Mouse (Mus musculus) lung, embryonic 16.5 days (tissue): ENCODE measurements around the gene Mertk. TPM values are rescaled to one million over a fixed set of nuclear protein-coding genes. Genes with fewer than 3 reads are reported as not detected.

Source experiments
- ATAC-seq: fragments of 200-750 bp; cut with Nextera tagmentation; 2 replicates; pipeline ENCODE4 v1.8.0; 2017; ENCODE audit warnings: low read depth, mild to moderate bottlenecking, moderate library complexity
- H3K27ac ChIP-seq: fragments of 300-500 bp; sonication (generic); 2 replicates; pipeline ENCODE4 v1.5.1; 2014; ENCODE audit warnings: mild to moderate bottlenecking, control low read depth, low read length
- H3K27me3 ChIP-seq: fragments of 300-500 bp; sonication (generic); 2 replicates; pipeline ENCODE4 v1.6.1; 2014; ENCODE audit warnings: low read depth, low read length, mixed read lengths; ENCODE audit not compliant: control insufficient read depth, insufficient read depth
- H3K36me3 ChIP-seq: fragments of 300-500 bp; sonication (generic); 2 replicates; pipeline ENCODE4 v1.6.1; 2014; ENCODE audit warnings: low read length; ENCODE audit not compliant: control insufficient read depth, insufficient read depth
- H3K4me1 ChIP-seq: fragments of 300-500 bp; sonication (generic); replicated peaks from 2 replicates; pipeline ENCODE4 v1.6.1; 2014; ENCODE audit warnings: low read length, mixed read lengths; ENCODE audit not compliant: control insufficient read depth, insufficient read depth
- H3K4me2 ChIP-seq: fragments of 300-500 bp; sonication (generic); 2 replicates; pipeline ENCODE4 v1.6.1; 2014; ENCODE audit warnings: low read depth, low read length, control low read depth
- H3K4me3 ChIP-seq: fragments of 300-500 bp; sonication (generic); 2 replicates; pipeline ENCODE4 v1.5.1; 2014; ENCODE audit warnings: mild to moderate bottlenecking, low read length, control low read depth
- H3K9ac ChIP-seq: fragments of 300-500 bp; sonication (generic); 2 replicates; pipeline ENCODE4 v1.6.1; 2014; ENCODE audit warnings: low read length, control low read depth
- H3K9me3 ChIP-seq: fragments of 300-500 bp; sonication (generic); 2 replicates; pipeline ENCODE4 v1.6.1; 2016; ENCODE audit warnings: low read length; ENCODE audit not compliant: control insufficient read depth
- WGBS: fragments of 180-500 bp; shearing (Covaris S2); extraction: QIAGEN DNeasy Blood & Tissue Kit; methylation state at CpG from one replicate; pipeline ENCODE4 v1.1.7; 2014; 5-methylcytosine and 5-hydroxymethylcytosine counted together
- polyA plus RNA-seq: library from polyadenylated mRNA; unstranded; fragments of >200 nt; fragmentation: Nextera tagmentation; extraction: Ambion mirVana; gene quantifications from 2 replicates; pipeline ENCODE4 v1.2.1, GENCODE M21; 2015

Gene Mertk
- polyA plus RNA-seq, 1 experiment from 2014 or later: 7.8 TPM

DNA sequence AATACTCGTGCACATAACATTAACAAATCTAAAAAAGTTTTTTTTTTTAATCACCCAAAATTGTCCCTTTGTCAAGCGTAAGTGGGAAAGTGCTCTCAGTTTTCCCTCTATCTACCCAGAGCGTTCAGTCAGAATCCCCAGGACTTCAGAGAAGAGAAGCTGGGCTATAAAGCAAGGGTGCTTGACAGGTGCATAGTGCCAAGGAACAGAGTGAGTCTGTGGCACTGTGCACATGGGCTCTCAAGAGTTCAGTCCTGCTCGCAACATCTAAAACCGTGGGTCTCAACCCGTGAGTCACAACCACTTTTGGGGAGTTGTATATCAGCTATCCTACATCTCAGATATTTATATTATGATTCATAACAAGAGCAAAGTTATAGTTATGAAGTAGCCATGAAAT lies 71.8 kb downstream of the Mertk start:
- H3K27me3 ChIP-seq: no peaks in the 10 kb centered on the region
- H3K27ac ChIP-seq: no peak overlapping the region
- H3K4me1 ChIP-seq: no peaks in the 10 kb centered on the region
- no peaks in the 10 kb centered on the region for H3K9me3 ChIP-seq
- WGBS: 89% methylated on average over 6 of the region's 6 CpGs
- no peak overlapping the region for H3K4me3 ChIP-seq
- no peak overlapping the region for H3K4me2 ChIP-seq
- no peak overlapping the region for H3K9ac ChIP-seq
- no peak for ATAC-seq
- H3K36me3 ChIP-seq: 0 out of 2 replicates have a peak, but pooled peaks cover 4% of the 10 kb centered on the region

DNA sequence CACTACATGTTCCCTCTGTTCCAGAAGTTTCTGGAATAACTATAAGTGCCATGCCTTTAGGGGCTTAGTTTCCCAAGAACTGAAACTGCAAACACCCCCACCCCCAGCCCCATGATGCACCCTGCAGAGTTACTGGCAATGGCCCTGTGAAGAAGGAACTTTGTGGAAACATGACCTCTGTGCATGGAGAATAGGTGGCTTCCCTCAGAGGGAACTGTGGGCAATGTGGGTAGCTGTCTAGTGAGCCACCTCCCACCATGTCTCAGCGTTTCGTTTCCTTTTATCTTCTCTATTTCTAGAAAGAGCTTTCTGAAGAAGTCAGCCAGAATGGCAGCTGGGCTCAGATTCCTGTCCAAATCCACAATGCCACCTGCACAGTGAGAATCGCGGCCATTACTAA lies 72.3 kb downstream of the Mertk start:
- 86% methylated on average over 4 of the region's 4 CpGs for WGBS
- no peak overlapping the region for H3K9ac ChIP-seq
- H3K27ac ChIP-seq: no peak overlapping the region
- H3K27me3 ChIP-seq: no peaks in the 10 kb centered on the region
- H3K4me1 ChIP-seq: no peaks in the 10 kb centered on the region
- 0 out of 2 replicates have a peak, but pooled peaks cover 4% of the 10 kb centered on the region for H3K36me3 ChIP-seq
- no peak overlapping the region for H3K4me2 ChIP-seq
- no peaks in the 10 kb centered on the region for H3K9me3 ChIP-seq
- no peak overlapping the region for H3K4me3 ChIP-seq
- no peak for ATAC-seq

DNA sequence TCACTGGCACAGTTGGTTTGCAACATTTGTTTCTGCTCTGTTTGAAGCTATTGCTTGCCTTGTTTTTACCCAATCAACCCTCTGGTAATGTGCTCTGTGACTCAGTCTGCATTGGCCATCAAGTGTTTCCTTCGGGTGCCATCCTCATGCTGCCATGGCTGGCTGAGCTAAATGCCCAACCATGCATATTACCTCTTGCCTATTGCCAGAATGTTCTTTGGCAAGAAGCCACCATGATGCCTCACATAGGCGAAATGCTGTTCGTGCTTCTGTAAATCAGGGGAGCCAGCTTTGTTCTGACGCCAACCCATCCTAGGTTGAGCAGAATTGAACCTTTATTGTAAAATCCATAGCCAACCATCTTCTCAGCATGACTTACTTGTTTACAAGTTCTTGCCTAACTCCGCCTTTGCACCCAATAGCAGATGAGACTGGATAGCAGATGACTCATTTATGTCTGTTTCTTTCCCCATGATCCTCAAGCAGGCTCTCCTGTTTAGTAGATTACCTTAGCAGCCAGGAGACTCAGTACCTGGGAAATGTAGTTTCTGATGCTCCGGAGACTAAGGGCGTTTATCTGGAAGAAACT lies 73.1 kb downstream of the Mertk start:
- 90% methylated on average over 7 of the region's 7 CpGs for WGBS
- Histone ChIP-seq H3K4me3 (no peak overlapping the region), H3K9me3 (no peaks in the 10 kb centered on the region), H3K27me3 (no peaks in the 10 kb centered on the region), H3K9ac (no peak overlapping the region), H3K27ac (no peak overlapping the region), H3K36me3 (0 out of 2 replicates have a peak, but pooled peaks cover 4% of the 10 kb centered on the region), H3K4me1 (no peaks in the 10 kb centered on the region), H3K4me2 (no peak overlapping the region)
- ATAC-seq: no peak

DNA sequence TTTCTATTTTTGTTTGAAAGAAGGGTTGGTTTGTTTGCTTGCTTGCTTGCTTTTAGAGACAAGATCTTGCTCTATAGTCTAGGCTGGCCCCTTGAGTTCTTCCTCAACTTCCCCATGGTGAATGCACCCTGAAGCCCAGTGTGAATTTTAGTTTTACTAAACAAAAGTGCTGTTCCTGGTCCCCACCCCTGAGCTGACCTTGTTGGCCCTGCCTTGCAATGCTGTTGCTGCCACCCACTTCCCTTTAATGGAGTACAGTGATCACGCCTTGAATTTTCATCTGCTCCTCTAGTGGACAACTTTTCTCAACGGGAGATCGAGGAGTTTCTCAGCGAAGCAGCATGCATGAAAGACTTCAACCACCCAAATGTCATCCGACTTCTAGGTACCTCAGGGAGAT lies 83.5 kb downstream of the Mertk start:
- H3K27ac ChIP-seq: no peak overlapping the region
- H3K27me3 ChIP-seq: no peaks in the 10 kb centered on the region
- ATAC-seq: no peak
- no peaks in the 10 kb centered on the region for H3K9me3 ChIP-seq
- WGBS: 79% methylated on average over 5 of the region's 5 CpGs
- H3K4me1 ChIP-seq: no peaks in the 10 kb centered on the region
- H3K4me3 ChIP-seq: no peak overlapping the region
- peaks cover 3% of the 10 kb centered on the region; the same call in 1 of the 2 replicates for H3K36me3 ChIP-seq
- H3K9ac ChIP-seq: no peak overlapping the region
- H3K4me2 ChIP-seq: no peak overlapping the region

DNA sequence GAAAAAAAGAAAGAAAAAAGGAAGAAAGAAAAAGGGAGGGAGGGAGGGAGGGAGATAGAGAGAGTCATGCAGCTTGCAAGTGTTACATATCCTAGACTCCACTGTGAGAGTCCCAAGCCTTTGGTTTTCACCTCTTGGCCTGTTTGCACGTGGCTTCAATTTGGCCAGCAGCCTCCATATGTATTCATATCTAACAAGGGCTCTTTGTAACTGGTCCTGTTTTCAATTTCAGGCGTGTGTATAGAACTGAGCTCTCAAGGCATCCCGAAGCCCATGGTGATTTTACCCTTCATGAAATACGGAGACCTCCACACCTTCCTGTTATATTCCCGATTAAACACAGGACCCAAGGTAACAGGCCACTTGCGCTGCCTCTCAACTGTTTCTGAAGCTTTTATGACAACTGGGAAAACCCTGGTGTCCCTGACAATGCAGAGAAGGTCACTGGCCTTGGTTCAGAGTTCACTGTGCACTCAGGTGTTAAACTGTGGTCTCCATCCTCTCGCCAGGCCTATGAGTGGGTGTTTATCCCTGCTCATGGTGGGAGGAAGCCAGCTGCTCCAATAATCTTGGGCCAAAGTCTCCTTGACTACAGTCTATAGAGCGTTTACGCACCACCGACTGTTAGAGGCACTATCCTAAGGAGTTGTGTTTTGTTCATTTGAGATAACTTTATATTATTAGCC lies 85.0 kb downstream of the Mertk start:
- Histone ChIP-seq H3K27me3 (no peaks in the 10 kb centered on the region), H3K27ac (no peak overlapping the region), H3K4me1 (no peaks in the 10 kb centered on the region), H3K9ac (no peak overlapping the region), H3K9me3 (no peaks in the 10 kb centered on the region), H3K4me3 (no peak overlapping the region), H3K4me2 (no peak overlapping the region), H3K36me3 (peaks cover 3% of the 10 kb centered on the region; the same call in 1 of the 2 replicates)
- 83% methylated on average over 10 of the region's 10 CpGs for WGBS
- no peak for ATAC-seq

DNA sequence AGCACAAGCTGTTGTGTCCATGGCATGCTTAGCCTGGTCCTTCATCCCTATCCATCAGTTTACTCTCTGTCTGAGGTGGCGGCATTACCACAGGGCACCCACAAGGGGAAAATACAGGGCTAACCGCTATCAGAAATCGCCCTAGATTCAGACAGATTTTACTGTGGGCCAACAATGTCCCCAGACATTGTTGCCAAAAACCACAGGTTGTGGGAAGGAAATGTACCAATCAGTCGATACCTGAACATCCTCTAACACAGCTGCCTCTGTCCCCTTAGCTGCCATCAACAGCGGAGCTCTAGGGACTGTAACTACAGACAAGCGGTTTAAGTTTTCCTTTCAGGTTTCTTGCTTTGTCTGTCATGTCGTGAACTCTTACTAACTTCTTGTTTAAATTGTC lies 86.1 kb downstream of the Mertk start:
- Histone ChIP-seq H3K4me3 (no peak overlapping the region), H3K9ac (no peak overlapping the region), H3K9me3 (no peaks in the 10 kb centered on the region), H3K4me2 (no peak overlapping the region), H3K36me3 (peaks cover 3% of the 10 kb centered on the region; the same call in 1 of the 2 replicates), H3K27me3 (no peaks in the 10 kb centered on the region), H3K27ac (no peak overlapping the region), H3K4me1 (no peaks in the 10 kb centered on the region)
- ATAC-seq: no peak
- 89% methylated on average over 7 of the region's 7 CpGs for WGBS

DNA sequence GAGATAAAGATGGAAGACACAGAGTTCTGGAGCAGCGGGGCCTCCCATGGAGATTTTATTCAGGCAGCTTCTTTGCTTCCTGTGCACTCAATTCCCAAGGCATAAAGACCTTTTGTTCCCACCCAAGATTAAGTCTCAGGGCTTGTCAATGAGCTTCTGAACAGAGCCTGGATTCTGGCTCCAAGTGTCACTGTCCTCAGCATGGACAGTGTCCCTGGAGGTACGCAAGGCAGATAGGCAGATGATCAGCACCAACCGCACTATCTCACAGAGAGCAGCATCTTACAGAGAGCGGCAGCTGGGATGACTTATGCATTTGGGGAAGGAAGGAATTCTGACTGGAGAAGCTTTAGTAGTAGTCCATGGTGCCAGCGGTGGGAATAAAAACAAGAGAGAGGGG lies 87.6 kb downstream of the Mertk start:
- Histone ChIP-seq H3K27ac (no peak overlapping the region), H3K27me3 (no peaks in the 10 kb centered on the region), H3K4me2 (no peak overlapping the region), H3K4me3 (no peak overlapping the region), H3K36me3 (peaks cover 3% of the 10 kb centered on the region; the same call in 1 of the 2 replicates), H3K4me1 (no peaks in the 10 kb centered on the region), H3K9me3 (no peaks in the 10 kb centered on the region), H3K9ac (no peak overlapping the region)
- 78% methylated on average over 5 of the region's 5 CpGs for WGBS
- ATAC-seq: no peak

DNA sequence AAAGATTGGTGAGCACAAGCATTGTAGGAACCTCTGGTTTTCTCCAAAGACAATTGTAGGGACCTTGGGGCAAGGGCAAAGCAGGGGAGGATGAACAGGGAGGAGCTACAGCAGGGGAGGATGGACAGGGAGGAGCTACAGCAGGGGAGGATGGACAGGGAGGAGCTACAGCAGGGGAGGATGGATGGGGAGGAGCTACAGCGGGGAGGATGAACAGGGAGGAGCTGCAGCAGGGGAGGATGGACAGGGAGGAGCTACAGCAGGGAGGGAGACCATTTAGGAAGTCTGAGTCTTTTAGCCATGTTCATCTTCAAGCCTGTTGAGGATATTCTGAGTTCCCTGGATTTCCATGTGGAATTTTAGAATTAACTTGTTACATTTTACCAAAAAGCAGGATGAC lies 88.0 kb downstream of the Mertk start:
- Histone ChIP-seq H3K27me3 (no peaks in the 10 kb centered on the region), H3K4me1 (no peaks in the 10 kb centered on the region), H3K27ac (no peak overlapping the region), H3K4me3 (no peak overlapping the region), H3K36me3 (peaks cover 3% of the 10 kb centered on the region; the same call in 1 of the 2 replicates), H3K9ac (no peak overlapping the region), H3K9me3 (no peaks in the 10 kb centered on the region), H3K4me2 (no peak overlapping the region)
- ATAC-seq: no peak
- 58% methylated on average over 1 of the region's 1 CpGs for WGBS

DNA sequence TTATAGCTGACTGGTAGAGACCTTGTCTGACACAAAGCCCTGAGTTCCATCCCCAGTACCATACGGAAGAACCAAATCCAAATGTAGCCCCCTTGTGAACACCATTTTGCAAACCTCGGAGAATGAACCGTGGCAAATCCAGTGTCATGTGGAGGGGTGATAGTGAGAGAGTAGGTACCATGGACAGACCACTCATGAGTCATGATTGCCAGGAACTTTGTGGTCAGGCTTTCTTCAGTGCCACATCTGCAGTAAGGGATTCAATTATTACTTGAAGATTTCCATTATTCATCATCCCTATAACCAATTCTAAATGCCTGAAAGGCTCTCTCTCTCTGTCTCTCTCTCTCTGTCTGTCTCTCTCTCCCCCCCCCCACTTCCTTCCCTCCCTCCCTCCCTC lies 89.0 kb downstream of the Mertk start:
- 80% methylated on average over 3 of the region's 3 CpGs for WGBS

More for the DNA sequence above, 89.0 kb downstream of the Mertk start:
- H3K36me3 ChIP-seq: peaks cover 4% of the 10 kb centered on the region; the same call in 1 of the 2 replicates
- H3K4me2 ChIP-seq: no peak overlapping the region
- H3K27ac ChIP-seq: no peak overlapping the region
- H3K9ac ChIP-seq: no peak overlapping the region
- no peaks in the 10 kb centered on the region for H3K9me3 ChIP-seq
- no peak for ATAC-seq
- H3K4me1 ChIP-seq: no peaks in the 10 kb centered on the region
- H3K4me3 ChIP-seq: no peak overlapping the region
- no peaks in the 10 kb centered on the region for H3K27me3 ChIP-seq
